Mouse (Mus musculus): Measurements from ENCODE around the gene Kcna3.

- TF ChIP-seq CTCF (IDR thresholded peaks at IDR 0.05) (no peak), POLR2A (IDR thresholded peaks at IDR 0.05; ENCODE audit: insufficient read depth, low read depth, low read length) (no peak), EP300 (IDR thresholded peaks at IDR 0.05; ENCODE audit: insufficient read depth, low read depth, low read length) (no peak)
Observed at GRCm38 (mm10) chr3:107002249-107003123, 33.5 kb upstream of the Kcna3 start.

Data from heart, adult 2 months (tissue).